Mouse (Mus musculus) adrenal gland, postnatal 0 days (tissue): ENCODE data around the gene Bbs7. TPM values are rescaled to one million over a fixed set of nuclear protein-coding genes. Genes with fewer than 3 reads are reported as not detected.

Experiments used
- polyA plus RNA-seq: library from polyadenylated mRNA; unstranded; fragments of >200 nt; fragmentation: Nextera tagmentation; extraction: Ambion mirVana; gene quantifications from 2 replicates; pipeline ENCODE4 v1.2.1, GENCODE M21; 2015

Bbs7 gene
- polyA plus RNA-seq = 5.9 and 9.9 TPM in 2 replicates

GRCm38 (mm10) chr3:36613202-36613907, at the start of gene Bbs7:
TSS of gene Bbs7 (minus strand) at chr3:36613477.

DNA sequence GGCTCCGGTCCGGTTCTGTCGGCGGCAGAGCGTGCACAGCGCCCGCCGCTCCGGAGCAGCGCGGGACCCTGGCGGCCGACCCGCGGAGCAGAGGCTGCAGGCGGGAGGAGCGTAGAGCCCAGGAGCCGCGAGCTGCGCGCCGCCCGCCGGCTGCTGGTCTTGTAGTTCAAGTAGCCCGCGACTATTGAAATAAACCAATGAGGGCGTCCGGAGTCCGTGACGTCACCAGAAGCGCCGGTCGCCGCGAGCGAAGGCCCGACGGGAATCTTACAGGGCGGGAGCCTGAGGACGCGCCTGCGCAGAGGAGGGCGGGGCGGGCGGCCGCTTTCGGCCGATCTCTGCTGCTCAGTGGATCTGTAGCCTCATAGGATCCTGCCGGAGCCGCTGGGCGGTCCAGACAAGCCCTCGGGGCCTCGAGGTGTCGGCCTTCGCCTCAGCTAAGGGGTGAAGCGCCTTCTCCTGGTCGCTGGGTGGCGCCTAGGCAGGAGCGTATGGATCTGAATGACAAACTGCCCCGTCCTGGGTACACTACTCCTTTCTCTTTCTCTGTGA, 41.4 kb downstream of the Bbs7 start, which contains the start of gene Ccna2:
Ccna2 (minus strand) TSS at position 324 of the 552 bp plus-strand sequence.

DNA sequence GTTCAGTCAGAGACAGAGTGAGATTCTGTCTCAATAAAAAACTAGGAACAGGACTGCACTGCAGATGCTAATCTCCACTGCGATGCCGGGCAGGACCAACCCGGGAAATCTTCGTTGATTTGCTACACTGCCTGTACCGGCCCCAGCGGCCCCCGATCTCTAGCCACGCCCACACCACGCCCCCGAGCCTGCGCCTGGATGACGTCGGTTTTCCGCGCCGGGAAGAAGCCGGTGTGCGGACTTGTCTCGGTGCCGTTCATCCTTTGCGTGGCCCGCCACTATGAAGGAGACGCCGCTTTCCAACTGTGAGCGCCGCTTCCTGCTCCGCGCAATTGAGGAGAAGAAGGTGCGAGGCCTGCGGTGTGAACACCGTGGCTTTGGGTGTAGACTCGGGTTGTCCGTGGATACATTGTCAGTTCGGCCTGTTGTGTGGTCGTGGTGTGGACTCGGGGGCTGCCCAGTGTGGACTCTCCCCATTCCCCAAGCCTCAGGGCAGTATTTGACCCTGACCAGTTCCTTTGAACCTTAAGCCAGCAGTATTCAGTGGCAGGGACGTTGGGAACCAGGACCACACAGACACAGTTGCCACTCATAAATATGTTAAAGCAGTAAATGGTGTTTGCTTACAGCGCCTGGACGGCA, 60.8 kb downstream of the Bbs7 start, which contains the start of gene Exosc9:
Exosc9 (plus strand) TSS at position 201 of the 642 bp plus-strand sequence.

Other genes starting within 250 kb of the Bbs7 start
- 306 and 523 TPM in 2 replicates for gene Anxa5, start 137.6 kb downstream of the Bbs7 start, polyA plus RNA-seq
- 9.5 and 10.1 TPM in 2 replicates for gene 1810062G17Rik, start 137.5 kb downstream of the Bbs7 start, polyA plus RNA-seq
- 0.57 and 2.5 TPM in 2 replicates for gene Gm11549, start 91.7 kb downstream of the Bbs7 start, polyA plus RNA-seq
- gene Exosc9, start 60.9 kb downstream of the Bbs7 start, polyA plus RNA-seq = 59.5 and 67.5 TPM in 2 replicates
- gene Ccna2, start 41.3 kb downstream of the Bbs7 start, polyA plus RNA-seq = 37.2 and 46.4 TPM in 2 replicates
- 2.0 and 2.4 TPM in 2 replicates for gene Trpc3, start 76.7 kb upstream of the Bbs7 start, polyA plus RNA-seq
- 25.9 and 28.3 TPM in 2 replicates for gene 4932438A13Rik, start 249.6 kb upstream of the Bbs7 start, polyA plus RNA-seq